Mouse (Mus musculus): ENCODE results near the gene Ppih. TPM values are rescaled to one million over a fixed set of nuclear protein-coding genes. Genes with fewer than 3 reads are reported as not detected.
A peak's percentile ranks its signal among the peaks of the same experiment; 100 is the strongest.

Gene Ppih
- 10 to 100 TPM; 15.1 to 15.4 TPM for total RNA-seq (2021)

- DNase-seq, result peak; percentile 97 to 98
- intact Hi-C loops (cut with DNase I), result loop anchor here (2.0 to 5.0 kb wide), 2 partner anchors 27 to 73 kb away; no protein-coding TSS in a partner anchor
Measured at GRCm38 (mm10) chr4:119320131-119320830, at the start of gene Ppih. Ppih (minus strand) TSS chr4:119320546.

DNA sequence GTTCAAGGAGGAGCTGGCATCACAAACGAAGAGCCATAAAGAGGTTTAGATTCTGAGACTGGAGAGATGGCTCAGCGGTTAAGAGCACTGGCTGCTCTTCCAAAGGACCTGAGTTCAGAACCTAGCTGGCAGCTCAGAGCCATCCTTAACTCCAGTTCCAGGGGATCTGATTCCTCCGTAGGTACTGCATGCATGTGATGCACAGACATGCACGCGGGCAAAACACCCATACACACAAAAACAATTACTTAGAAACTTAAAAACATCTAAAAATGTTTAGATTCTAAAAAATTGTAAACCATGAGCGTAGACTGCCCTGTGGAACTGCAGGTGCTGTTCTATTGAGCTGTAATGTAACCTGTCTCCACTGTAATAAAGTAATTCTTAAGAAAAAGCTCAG, 49.1 kb upstream of the Ppih start:
- intact Hi-C loops (cut with DNase I), result no loop called here
- DNase-seq, result no peak

- intact Hi-C loops (cut with DNase I), result no loop called here
- DNase-seq, result no peak
Measured at GRCm38 (mm10) chr4:119366758-119367526, 46.6 kb upstream of the Ppih start.

DNA sequence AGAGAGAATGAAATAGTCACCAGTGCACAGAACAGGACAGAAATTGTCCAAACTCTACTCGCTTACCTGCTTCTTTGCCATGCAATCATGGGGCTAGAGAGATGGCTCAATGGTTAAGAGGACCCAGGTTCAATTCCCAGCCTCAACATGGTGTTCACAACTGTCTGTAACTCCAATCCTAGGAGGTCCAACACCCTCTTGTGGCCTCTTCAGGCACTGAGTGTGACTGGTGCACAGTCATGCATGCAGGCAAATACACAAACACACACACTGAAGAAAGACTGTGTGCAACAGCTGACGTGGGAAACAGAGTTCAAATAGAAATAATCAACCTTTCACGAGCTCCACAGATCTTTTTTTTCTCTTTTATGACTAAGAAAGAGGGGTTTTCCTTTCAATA, 41.9 kb upstream of the Ppih start:
- no peak for DNase-seq
- intact Hi-C loops (cut with DNase I), result no loop called here

DNA sequence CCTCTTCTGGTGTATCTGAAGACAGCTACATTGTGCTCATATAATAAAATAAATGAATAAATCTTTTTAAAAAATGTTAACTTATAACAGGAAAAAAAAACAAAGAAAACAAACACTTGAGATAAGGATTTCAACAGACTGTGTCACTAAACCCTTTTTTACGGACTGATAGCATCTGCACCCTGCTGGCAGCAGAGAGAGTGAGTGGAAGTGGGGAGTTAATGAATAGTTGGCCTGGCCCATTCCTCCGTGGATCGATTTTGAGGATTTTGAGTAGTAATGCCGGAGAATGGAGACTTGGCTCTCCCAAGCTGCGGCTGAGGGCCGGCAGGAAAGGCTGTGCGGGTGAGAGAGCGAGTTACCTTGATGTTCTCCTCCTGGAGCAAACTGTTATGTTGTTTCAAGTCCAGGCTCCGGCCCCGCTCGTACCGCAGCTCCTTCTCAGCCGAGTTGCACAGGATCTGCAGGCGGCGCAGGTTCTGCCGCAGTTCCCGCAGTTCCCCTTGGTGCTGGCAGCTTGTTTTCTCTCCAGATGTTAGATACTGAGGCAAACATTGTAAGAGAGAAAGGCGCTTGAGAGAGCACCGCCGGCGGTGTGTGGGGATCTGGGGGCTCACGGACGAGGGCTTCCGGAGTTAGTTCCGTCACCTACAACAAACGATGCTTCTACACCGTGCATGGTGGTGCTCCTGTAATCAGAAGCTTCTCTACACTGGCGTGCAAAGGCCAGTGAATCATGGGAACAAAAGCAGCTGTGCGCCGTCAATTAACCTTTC, 39.0 kb upstream of the Ppih start:
- intact Hi-C loops (cut with DNase I), result no loop called here
- peak; percentile 7 for DNase-seq

GRCm38 (mm10) chr4:119345508-119345907, 25.2 kb upstream of the Ppih start:
- intact Hi-C loops (cut with DNase I), result no loop called here

GRCm38 (mm10) chr4:119338861-119339361, 18.6 kb upstream of the Ppih start:
- intact Hi-C loops (cut with DNase I), result loop anchor here (1.0 to 2.0 kb wide), 2 partner anchors 92 to 100 kb away; no protein-coding TSS in a partner anchor

More at GRCm38 (mm10) chr4:119345508-119345907, 25.2 kb upstream of the Ppih start:
- DNase-seq, result no peak

GRCm38 (mm10) chr4:119338422-119338821, 18.1 kb upstream of the Ppih start:
- intact Hi-C loops (cut with DNase I), result loop anchor here (2.0 kb wide), 1 partner anchor 100 kb away; no protein-coding TSS in a partner anchor
- DNase-seq, result no peak

More at GRCm38 (mm10) chr4:119338861-119339361, 18.6 kb upstream of the Ppih start:
- DNase-seq, result peak; percentile 20 to 58

DNA sequence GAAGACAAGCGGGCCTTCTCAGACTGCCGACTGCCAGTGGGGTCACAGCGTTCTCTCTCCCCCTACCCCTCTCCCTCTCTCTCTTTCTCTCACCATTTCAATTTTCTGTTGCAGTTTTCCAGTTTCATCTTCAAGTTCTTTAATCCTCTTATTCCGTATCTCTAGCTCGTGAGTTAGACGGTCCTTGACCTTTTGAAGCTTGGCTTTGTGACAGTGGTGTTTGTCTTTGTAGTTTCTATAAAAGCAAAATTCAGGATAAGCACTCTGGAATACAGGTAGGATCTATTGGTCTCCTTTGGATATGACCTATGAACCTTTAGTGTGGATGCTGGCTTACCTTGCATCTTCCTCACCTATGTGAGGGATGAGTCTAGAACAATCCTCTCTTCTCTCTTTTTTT, 13.1 kb upstream of the Ppih start:
- intact Hi-C loops (cut with DNase I), result no loop called here
- DNase-seq, result no peak

- DNase-seq, result peak; percentile 3 to 23
- intact Hi-C loops (cut with DNase I), result loop anchor here (2.0 to 5.0 kb wide), 2 partner anchors 28 to 74 kb away; no protein-coding TSS in a partner anchor
Measured at GRCm38 (mm10) chr4:119320896-119321550, 677 bp upstream of the Ppih start.

DNA sequence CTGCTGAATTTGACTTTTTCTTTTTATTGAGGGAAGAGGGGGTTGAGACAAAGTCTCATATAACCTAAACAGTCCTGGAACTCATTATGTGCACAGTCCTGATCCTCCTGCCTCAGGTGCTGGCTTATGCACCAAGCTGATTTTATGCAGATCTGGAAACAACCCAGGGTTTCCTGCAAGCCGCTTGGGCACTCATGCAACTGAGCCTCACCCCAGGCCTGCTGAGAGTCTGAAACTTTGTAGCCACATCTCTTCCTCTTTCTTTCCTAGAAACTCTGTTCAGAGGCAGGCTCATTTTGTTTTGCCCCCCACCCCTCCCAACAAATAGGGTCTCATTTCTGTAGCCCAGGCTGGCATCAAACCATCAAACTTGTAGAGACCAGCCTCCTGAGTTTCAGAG, 6.6 kb downstream of the Ppih start:
- DNase-seq, result no peak
- intact Hi-C loops (cut with DNase I), result no loop called here

DNA sequence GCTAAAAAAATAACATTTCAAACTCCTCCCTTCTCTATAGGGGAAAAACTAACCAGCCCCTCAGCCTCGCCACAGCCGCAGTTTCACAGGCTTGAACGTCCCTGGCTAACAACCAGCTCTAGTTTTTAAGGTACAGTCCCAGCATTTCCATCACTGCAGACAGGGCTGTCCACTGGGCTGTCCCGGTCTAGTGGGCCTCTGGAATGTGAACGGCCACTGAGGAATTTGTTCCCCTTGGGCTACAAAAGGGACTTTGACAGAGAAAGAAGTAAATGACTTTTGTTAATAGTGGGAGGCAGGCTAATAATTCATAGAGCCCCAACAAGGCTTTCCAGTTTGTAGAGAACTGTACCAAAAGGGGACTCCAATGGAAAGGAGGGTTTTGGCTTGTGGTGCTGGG, 14.9 kb downstream of the Ppih start:
- DNase-seq, result no peak
- intact Hi-C loops (cut with DNase I), result no loop called here

DNA sequence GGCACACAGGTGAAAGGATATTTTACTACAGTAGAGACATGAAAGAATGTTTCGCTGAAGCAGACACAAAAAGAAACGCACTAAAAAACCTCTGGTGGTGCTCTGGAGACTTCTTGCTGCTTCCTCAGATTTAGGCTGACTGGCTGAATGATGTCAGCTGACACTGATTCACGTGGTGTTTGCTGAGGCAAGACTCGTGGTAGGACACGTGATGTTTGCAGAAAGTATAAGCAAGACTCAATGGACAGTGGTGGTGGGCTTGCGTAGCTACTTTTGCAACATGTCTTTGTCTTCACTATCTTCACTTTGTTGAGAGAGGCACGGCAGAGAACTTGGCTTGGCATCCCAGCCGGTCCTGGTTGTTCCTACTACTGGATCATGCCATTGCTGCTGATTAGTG, 17.1 kb downstream of the Ppih start:
- DNase-seq, result no peak
- intact Hi-C loops (cut with DNase I), result no loop called here

DNA sequence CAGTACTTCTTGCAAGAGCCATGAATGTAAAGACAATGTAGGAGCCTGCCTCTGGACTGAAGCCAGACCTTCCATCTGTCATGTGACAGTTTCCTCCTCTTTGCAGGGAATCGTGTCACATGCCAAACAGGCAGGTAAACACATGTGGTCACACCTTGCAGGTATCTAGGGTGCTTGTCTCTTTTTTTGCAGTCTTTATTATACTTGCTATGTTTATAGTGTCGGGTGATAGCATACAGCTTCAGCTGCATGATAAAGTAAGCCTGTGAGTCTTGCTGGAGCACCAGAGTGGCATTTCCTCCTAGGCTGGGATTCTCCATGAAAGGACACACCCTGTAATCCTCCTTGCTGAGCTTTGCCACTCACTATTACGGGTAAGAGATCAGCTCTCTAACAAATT, 18.6 kb downstream of the Ppih start:
- intact Hi-C loops (cut with DNase I), result no loop called here
- DNase-seq, result no peak

GRCm38 (mm10) chr4:119300761-119301160, 19.6 kb downstream of the Ppih start:
- intact Hi-C loops (cut with DNase I), result no loop called here
- no peak for DNase-seq

DNA sequence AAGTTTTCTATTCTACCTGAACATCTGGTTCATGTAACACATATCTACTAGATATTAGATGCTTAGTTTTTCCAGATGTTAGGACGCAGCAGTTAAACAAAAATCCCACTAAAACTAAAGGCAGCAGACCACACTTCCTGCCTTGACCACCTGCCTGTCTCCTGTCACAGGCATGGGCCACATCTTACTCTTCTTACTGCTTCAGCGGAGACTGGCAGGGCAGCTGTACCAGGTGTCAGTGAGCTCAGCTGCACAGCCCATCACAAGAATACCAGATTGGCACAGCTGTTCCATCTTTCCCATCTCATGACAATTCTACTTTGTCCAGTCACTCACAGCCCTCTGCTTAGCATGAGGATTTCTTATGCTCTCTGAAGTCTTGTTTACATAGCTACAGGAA, 23.0 kb downstream of the Ppih start:
- intact Hi-C loops (cut with DNase I), result no loop called here
- no peak for DNase-seq

- intact Hi-C loops (cut with DNase I), result no loop called here
- DNase-seq, result no peak
Measured at GRCm38 (mm10) chr4:119295134-119295453, 25.3 kb downstream of the Ppih start.

- intact Hi-C loops (cut with DNase I), result no loop called here
- DNase-seq, result peak; percentile 100
Measured at GRCm38 (mm10) chr4:119294415-119295133, 25.8 kb downstream of the Ppih start, which contains the start of gene Ybx1. Ybx1 (minus strand) TSS chr4:119294604.

GRCm38 (mm10) chr4:119293574-119294258, 26.6 kb downstream of the Ppih start:
- intact Hi-C loops (cut with DNase I), result loop anchor here (2.0 kb wide), 2 partner anchors 19 to 27 kb away; partner anchors contain the start of gene Ppih
- peak in 1 of 2 experiments; percentile 43 for DNase-seq

Data from heart, postnatal 10 days (tissue).